Mouse (Mus musculus) MN1 (cell line): ENCODE results near the gene Memo1.

Experiments
- DNase-seq: peaks from one replicate; pipeline ENCODE4 v3.0.0-alpha.2; 2016; ENCODE audit warnings: low spot score

The Memo1 gene

GRCm38 (mm10) chr17:74294426-74295025, 795 bp downstream of the Memo1 start:
- DNase-seq, result peak; percentile 86

GRCm38 (mm10) chr17:74293687-74294425, 1.5 kb downstream of the Memo1 start:
- DNase-seq, result peak; percentile 30

GRCm38 (mm10) chr17:74291640-74292361, 3.5 kb downstream of the Memo1 start:
- no peak for DNase-seq

- DNase-seq, result no peak
Observed at GRCm38 (mm10) chr17:74290869-74291268, 4.5 kb downstream of the Memo1 start.

DNA sequence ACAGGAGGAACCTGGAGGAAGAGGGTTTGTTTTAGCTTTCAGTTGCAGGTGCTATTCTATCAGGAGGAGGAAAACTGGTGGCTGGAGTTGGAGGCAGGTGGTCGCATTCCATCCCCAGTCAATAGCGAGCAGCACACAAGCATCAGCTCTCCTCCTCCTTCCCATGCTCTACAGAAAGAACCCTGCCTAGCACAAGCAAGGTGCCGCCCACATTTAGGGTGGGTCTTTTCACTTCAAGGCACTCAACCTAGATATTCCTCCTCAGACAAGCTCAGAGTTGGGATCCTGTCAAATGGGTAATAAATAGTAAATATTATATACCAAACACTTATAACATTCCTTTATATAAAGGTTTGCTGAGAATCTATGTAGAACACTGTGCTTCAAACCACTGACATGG, 5.1 kb downstream of the Memo1 start:
- no peak for DNase-seq

GRCm38 (mm10) chr17:74288626-74289025, 6.7 kb downstream of the Memo1 start:
- DNase-seq, result no peak

GRCm38 (mm10) chr17:74286140-74286730, 9.1 kb downstream of the Memo1 start:
- no peak for DNase-seq

DNA sequence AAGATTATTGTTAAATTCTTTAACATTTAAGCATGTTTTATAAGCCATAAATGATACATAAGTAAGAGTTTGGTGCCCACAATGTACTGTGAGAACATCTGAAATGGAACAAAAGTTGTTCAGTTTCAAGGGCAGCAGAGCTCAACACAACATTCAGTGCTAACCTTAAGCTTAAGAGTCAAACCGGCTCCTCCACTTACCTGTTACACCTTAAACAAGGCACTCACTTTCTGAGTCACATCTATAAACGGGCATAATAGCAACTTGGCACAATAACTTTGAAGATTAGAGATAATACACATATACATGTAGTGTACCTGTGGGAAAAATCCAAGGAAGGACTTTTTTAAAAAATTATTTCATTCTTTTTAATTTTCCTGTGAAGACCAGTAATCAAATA, 9.6 kb downstream of the Memo1 start:
- no peak for DNase-seq

DNA sequence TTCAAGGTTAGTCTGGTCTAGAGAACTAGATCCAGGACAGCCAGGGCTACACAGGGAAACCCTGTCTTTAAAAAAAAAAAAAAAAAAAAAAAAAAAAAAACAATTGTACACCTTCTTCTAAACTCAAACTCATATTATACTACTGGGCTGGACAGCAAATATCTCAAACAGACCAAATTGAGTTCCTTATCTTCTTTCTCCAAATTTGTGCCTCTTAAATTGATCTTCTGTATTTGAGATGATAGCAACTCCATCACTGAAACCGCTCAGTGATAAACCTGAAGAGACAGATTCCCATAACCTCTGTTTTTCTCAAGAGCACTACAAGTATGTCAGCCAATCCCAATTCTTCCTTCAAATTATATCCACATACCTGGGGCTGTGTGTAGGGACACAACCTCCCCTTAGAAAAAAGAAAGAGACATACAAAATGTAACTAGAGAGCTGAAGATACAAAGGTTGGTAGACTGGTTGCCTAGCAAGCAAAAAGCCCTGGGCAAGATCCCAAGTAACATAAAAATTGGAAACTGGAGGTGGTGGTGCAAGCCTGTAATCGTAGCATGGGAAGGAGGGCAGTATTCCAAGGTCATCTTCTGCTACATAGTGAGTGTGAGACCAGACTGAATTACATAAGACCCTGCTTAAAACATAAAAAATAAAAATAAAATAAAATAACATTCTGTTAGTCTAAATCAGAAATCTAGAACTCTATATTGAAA, 10.8 kb downstream of the Memo1 start:
- DNase-seq, result no peak

DNA sequence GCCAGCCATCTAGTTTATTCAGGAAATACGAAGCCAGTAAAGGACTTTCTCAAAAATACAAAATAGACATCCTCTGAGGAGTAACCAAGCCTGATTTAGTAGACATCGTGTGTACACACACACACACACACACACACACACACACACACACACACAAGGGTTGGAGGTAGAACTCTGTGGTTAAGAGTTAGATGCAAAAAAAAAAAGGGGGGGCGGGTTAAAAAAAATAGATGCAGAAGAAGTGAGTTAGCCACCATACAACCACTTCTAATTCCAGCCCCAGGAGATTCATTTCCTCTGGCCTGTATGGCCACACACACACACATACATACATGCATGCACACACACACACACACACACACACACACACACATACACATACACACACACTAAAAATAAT, 13.3 kb downstream of the Memo1 start:
- no peak for DNase-seq

DNA sequence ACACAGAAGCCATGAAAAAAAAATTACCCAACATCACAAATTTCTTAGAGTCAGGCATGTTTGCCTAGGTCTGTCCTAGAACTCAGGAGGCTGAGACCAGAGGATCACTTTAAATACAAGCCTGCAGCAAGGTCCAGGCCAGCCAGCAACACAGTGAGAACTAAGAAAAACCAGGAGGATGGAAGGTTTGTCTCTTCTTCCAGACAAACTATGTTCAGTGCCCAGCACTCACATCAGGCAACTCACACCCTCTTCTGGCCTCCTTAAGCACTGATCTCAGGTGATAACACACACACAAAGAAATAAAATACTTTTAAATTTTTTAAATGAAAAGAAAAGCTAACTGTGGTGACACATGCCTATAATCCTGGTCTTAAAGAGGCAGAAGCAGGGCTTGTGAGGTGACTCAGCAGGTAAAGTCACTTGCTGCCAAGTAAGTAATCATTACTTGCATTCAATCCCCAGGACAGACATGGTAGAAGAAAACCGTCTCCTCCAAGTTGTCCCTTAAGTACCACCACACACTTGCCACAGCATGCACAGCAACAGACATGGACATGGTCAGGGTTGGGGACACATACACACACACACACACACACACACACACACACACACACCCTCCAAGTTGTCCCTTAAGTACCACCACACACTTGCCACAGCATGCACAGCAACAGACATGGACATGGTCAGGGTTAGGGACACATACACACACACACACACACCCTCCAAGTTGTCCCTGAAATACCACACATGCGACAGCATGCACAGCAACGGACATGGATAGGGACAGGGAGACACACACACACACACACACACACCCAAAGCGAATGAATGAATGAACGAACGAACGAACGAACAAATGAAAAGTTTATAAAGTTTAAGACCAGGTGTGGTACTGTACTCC, 16.1 kb downstream of the Memo1 start:
- no peak for DNase-seq

DNA sequence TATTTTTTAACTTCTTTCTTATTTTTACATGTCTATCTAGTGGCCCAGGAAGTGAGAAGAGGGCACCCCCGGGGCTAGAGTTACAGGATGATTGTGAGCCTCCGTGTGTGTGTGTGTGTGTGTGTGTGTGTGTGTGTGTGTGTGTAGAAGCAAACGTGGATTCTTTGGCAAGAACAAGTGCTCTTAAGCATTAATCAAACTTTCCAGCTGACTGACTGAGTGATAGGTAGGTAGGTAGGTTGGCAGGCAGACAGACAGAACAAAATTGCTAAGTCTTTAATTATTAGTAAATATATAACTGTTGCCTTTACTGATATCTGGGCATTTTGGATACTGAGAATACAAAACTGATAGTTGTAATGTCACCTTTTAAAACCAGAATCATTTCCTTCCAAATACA, 20.9 kb downstream of the Memo1 start:
- no peak for DNase-seq

DNA sequence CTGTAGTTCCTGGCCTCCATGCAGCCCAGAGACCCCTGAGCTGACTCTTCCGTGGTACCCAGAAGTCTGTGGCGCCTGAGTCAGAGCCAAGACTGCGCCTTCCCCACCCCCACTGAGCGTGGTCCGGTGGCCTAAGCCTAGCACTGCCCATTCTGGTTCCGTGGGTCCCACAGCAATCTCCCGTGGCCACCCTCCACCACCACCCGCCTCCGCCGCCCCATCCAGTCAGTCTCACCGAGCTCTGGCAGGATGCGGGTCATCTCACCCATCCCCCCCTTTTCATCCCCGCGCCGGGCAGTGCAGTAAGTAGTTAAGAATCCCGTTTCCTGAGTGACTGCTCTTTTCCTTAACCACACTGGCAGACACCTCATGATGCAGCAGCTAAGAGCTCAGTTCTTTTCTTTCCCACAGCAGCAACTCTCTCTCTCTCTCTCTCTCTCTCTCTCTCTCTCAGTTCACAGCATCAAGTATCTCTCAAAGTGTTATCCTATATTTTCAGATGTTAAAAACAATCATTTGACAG, 22.6 kb downstream of the Memo1 start:
- DNase-seq, result no peak

GRCm38 (mm10) chr17:74271541-74272268, 23.6 kb downstream of the Memo1 start:
- DNase-seq, result peak; percentile 46

GRCm38 (mm10) chr17:74270205-74270604, 25.1 kb downstream of the Memo1 start:
- no peak for DNase-seq

GRCm38 (mm10) chr17:74267415-74268180, 27.7 kb downstream of the Memo1 start:
- no peak for DNase-seq

DNA sequence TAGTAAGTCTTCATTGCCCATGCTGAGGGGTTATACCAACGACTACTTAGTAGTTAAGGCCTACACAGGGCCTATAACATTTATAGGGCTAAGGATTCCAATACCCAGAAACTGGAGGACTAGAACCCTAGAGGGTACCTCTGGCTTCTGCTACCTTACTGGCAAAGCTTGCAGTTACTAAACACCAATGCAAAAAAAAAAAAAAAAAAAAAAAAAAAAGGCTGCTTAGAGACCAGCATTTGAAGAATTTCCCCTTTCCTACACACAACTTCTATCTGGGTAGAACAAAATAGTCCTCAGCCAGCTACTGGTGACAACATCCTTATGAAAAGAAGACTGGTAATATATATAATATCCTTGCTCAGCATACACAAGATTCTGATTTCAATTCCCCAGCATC, 29.7 kb downstream of the Memo1 start:
- DNase-seq, result no peak

DNA sequence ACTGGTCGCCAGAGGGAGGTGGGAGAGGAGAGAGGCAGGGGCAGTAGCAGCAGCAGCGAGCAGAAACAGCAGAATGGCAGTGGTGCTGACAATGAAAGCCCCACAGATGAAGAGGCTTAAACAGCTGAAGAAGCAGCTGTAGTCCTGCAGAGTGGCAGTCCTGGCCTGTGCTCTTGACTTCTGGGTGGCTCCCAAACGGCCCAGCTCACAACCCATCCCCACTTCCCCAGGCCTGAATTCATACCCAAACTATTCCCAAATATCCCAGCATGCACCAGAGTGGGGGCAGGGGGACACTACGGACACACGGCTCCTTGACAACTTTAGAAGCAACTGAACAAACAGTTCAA, 30.2 kb downstream of the Memo1 start:
- DNase-seq, result no peak

DNA sequence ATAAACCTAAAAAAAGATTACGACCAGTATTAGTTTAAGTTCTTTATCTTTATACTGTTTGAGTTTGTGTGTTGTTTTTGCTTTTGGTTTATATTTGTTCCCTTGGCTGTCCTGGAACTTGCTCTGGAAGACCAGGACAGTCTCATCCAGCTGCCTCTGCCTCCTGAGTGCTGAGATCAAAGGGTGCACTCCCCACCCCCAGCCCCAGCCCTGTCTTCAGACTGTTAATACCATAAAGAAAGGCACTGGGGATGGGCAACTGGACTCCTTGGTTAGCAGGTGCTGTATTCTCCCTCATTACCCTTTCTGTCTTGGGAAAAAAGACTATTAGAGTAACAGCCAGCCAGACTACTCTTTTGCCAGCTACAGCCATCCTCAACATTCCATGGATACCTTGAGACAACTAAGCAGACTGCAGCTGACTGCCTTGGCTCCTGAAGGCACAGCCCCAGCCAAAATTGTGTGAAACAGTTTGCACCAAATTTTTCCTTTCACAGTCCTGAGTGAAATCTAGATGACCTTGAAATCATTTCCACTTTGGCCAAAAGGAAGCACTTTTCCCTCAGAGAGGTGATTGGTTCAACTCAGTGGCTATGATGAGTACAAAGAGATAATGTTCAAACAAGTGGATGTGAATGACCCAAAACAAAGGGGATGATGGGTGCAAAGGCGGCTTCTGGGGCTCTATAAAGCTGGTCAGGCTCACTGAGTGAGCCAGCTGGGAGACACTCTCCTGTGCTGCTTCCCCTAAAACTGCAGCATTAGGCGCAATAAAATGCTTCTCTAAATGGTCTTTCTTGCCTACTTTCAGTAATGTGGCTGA, 30.8 kb downstream of the Memo1 start:
- DNase-seq, result no peak
